Mouse (Mus musculus): Measurements from ENCODE around the gene Dnajc30.

DNA sequence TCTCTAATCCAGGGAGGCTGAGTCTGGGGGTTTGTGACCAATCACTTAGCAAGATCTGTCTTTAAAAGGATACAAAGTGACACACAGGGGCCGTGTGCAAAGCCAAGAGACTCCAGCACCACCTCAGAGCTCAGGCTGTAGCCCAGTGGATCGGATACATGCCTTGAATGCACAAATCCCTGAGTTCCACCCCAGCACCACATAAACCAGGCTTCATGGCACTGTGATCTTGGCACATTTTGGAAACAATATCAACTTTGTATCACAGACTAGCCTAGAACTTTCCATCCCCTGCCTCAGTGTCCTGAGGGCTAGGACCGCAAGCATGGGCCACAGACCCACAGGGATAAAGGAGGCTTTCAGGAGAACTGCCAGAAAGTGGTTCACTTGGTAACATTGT is 2.0 kb downstream of the Dnajc30 start:
- TF ChIP-seq CTCF (IDR thresholded peaks at IDR 0.05; ENCODE audit: borderline replicate concordance, extremely low read depth, insufficient read depth, insufficient read length) (no peak), POLR2A (IDR thresholded peaks at IDR 0.05; ENCODE audit: borderline replicate concordance, extremely low read depth, insufficient read depth, insufficient read length, poor library complexity, severe bottlenecking) (no peak)

Measured in brain, embryonic 14.5 days (tissue).